Mouse (Mus musculus): Measurements from ENCODE around the gene Bcar3. TPM values are rescaled to one million over a fixed set of nuclear protein-coding genes. Genes with fewer than 3 reads are reported as not detected.

Bcar3 gene
- polyA plus RNA-seq, 1 experiment from 2014 or later: 9.1 TPM

DNA sequence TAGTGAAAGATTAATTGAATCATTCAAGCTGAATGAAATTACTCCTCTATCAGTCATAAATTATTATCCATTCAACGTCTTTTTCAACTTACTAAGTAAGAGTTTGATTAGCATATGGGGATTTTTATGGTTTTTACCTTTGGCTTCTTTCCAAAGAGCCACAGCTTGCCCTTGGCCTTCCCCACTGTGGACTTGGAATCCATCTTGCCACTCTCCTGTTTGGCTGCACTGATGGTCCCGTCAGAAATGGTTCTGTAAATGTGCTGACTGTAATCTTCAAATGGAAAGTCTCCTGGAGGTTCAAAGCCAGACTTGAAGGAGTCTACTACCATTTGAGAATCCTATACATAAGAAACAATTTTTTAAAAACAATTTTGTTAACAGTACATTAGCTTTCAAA is 263.8 kb downstream of the Bcar3 start:
- Histone ChIP-seq H3K27me3 (no peaks in the 10 kb centered on the region), H3K36me3 (peaks cover 29% of the 10 kb centered on the region), H3K4me3 (no peak overlapping the region), H3K4me2 (no peak overlapping the region), H3K9ac (no peak overlapping the region), H3K4me1 (replicated peaks) (no peaks in the 10 kb centered on the region), H3K27ac (replicated peaks) (no peak overlapping the region), H3K9me3 (no peaks in the 10 kb centered on the region)
- WGBS: 30% methylated on average over 2 of the region's 2 CpGs
- no peak for ATAC-seq (ENCODE audit: low read depth)

- WGBS: 50% methylated on average over 7 of the region's 7 CpGs
- no peaks in the 10 kb centered on the region for H3K9me3 ChIP-seq
Measured at GRCm38 (mm10) chr3:122565285-122565684, 271.3 kb downstream of the Bcar3 start.

DNA sequence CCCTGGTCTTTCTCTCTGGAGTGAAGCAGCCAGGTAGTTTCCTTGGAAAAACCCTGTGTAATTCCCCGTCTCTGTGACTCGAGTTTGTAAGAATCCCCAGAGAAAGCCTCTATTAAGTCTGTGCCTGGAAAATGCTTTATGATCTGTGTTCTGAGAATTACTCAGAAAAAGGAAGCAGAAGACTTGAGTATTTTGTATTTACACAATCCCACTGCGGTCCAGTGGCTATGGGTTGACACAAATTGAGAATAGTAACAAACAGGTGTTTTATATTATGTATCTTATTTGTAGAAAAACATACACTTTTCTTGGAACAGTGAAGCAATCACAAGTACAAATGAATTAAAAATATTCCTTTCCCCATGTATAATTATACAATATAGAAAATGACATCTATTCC is 272.2 kb downstream of the Bcar3 start:
- no peak for ATAC-seq (ENCODE audit: low read depth)
- no peak overlapping the region for H3K4me3 ChIP-seq
- peaks cover 26% of the 10 kb centered on the region for H3K36me3 ChIP-seq
- H3K27me3 ChIP-seq: no peaks in the 10 kb centered on the region
- H3K27ac ChIP-seq (replicated peaks): no peak overlapping the region
- WGBS: 77% methylated on average over 3 of the region's 3 CpGs
- no peak overlapping the region for H3K9ac ChIP-seq
- H3K4me2 ChIP-seq: no peak overlapping the region
- H3K9me3 ChIP-seq: no peaks in the 10 kb centered on the region
- no peaks in the 10 kb centered on the region for H3K4me1 ChIP-seq (replicated peaks)

More at GRCm38 (mm10) chr3:122565285-122565684, 271.3 kb downstream of the Bcar3 start:
- no peak overlapping the region for H3K4me2 ChIP-seq
- no peaks in the 10 kb centered on the region for H3K27me3 ChIP-seq
- H3K4me1 ChIP-seq (replicated peaks): no peaks in the 10 kb centered on the region
- H3K9ac ChIP-seq: no peak overlapping the region
- H3K36me3 ChIP-seq: peaks cover 30% of the 10 kb centered on the region
- H3K4me3 ChIP-seq: no peak overlapping the region
- no peak overlapping the region for H3K27ac ChIP-seq (replicated peaks)
- ATAC-seq (ENCODE audit: low read depth): no peak

DNA sequence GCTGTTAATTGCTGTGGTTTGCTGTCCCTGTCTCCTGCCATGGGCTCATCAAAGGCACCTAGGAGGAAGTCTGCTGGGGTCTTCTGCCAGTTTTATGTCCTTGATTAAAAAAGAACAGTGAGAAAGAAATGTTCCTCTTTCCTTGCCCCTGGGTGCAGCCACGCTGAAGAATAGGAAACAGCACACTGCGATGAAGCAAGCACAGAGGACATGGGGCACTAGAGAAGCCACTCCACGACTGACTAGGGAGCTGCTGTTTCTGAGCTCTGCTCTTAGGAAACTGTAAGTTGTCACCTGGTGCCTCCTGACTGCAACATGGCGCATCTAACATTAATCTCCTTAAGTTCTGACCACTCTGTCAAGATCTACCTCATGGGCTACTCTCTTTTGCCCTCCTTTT is 272.6 kb downstream of the Bcar3 start:
- no peak overlapping the region for H3K27ac ChIP-seq (replicated peaks)
- no peaks in the 10 kb centered on the region for H3K9me3 ChIP-seq
- H3K4me2 ChIP-seq: no peak overlapping the region
- H3K9ac ChIP-seq: no peak overlapping the region
- no peaks in the 10 kb centered on the region for H3K4me1 ChIP-seq (replicated peaks)
- H3K4me3 ChIP-seq: no peak overlapping the region
- peaks cover 24% of the 10 kb centered on the region for H3K36me3 ChIP-seq
- no peak for ATAC-seq (ENCODE audit: low read depth)
- 75% methylated on average over 4 of the region's 4 CpGs for WGBS
- no peaks in the 10 kb centered on the region for H3K27me3 ChIP-seq

DNA sequence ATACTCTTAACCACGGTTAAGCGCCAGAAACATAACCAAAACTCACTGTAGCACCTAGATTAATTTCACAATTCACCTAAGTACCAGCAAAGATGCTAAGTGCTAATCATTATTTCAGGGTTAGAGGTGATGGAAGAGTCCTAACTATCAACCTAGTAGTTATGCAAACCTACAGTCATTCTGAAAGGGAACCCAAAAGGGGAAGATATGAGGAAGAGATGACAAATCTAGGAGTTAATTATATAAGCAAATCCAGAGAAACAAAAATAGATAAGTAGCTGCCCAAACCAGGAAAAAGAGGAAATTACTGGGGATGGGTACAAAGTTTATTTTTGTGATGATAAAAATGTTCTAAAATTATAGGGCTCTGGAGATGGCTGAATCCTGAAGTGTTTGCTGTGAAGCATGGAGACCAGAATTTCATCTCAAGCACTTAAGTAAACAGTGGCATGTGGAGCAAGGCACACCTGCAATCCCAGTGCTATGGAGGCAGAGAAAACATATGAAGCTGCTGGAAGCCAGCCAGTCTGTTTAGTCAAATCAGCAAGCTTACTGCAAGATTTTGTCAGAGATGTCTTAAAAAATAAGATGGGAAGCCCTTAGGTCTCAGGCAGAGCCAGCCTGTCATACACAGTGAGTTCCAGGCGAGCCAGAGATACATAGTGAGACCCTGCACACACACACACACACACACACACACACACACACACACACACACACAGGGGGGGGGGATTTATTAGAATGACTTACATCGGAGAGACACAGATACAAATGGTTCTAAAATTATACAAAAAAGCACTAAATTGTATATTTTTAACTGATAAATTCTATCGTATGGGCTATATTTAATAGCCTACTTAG is 279.7 kb downstream of the Bcar3 start:
- Histone ChIP-seq H3K27ac (replicated peaks) (no peak overlapping the region), H3K36me3 (0 out of 2 replicates have a peak, but pooled peaks cover 4% of the 10 kb centered on the region), H3K27me3 (no peaks in the 10 kb centered on the region), H3K9me3 (no peaks in the 10 kb centered on the region), H3K4me3 (no peak overlapping the region), H3K4me1 (replicated peaks) (peaks cover 13% of the 10 kb centered on the region), H3K9ac (no peak overlapping the region), H3K4me2 (no peak overlapping the region)
- 86% methylated on average over 5 of the region's 5 CpGs for WGBS
- ATAC-seq (ENCODE audit: low read depth): no peak

DNA sequence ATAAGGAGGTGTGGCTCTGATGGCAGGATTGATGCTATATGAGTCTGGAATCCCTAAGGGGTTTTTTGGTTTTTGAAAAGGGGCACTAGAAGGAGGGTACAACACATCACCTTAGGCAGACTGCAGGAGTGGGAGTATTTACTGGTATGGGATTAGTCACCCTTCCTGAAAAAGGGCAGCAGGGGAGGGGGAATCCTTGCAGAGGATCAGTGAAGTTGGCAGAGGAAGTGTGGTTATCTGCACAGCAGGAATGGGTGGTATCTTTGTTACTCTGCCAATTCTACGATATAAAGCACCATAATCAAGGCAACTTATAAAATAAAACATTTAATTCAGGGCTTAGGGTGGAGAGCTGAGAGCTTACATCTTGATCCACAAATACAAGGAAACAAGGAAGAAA is 281.0 kb downstream of the Bcar3 start:
- 82% methylated on average over 1 of the region's 1 CpGs for WGBS

GRCm38 (mm10) chr3:122577360-122577759 is 283.4 kb downstream of the Bcar3 start:
- no peak overlapping the region for H3K4me2 ChIP-seq
- no peak overlapping the region for H3K4me3 ChIP-seq
- H3K9me3 ChIP-seq: no peaks in the 10 kb centered on the region
- no peak for ATAC-seq (ENCODE audit: low read depth)
- H3K36me3 ChIP-seq: 0 out of 2 replicates have a peak, but pooled peaks cover 4% of the 10 kb centered on the region
- H3K27me3 ChIP-seq: no peaks in the 10 kb centered on the region
- H3K9ac ChIP-seq: no peak overlapping the region
- H3K4me1 ChIP-seq (replicated peaks): peaks cover 13% of the 10 kb centered on the region
- H3K27ac ChIP-seq (replicated peaks): no peak overlapping the region

More for the DNA sequence above, 281.0 kb downstream of the Bcar3 start:
- Histone ChIP-seq H3K9me3 (no peaks in the 10 kb centered on the region), H3K4me1 (replicated peaks) (peaks cover 13% of the 10 kb centered on the region), H3K27ac (replicated peaks) (no peak overlapping the region), H3K9ac (no peak overlapping the region), H3K4me2 (no peak overlapping the region), H3K4me3 (no peak overlapping the region), H3K27me3 (no peaks in the 10 kb centered on the region), H3K36me3 (0 out of 2 replicates have a peak, but pooled peaks cover 4% of the 10 kb centered on the region)
- ATAC-seq (ENCODE audit: low read depth): no peak

MicroRNA genes within 50 kb of the gene (microRNA counts, 519-probe panel; counts per million panel counts)
- 2,109 counts per million, percentile 15 among the panel's probes with 10 or more counts for microRNA mmu-miR-760

Small RNA genes within 50 kb of the gene (microRNA-seq; reads per million reads assigned to microRNA genes)
- gene Mir760 (252 reads per million, percentile 66 among the genes with 10 or more reads in this experiment), gene Mir7657 (not detected)

Other genes starting within 250 kb of the Bcar3 start
- gene Abca4, start 249.7 kb upstream of the Bcar3 start, polyA plus RNA-seq (2015; fragmentation: Nextera tagmentation; extraction: Ambion mirVana): 1.2 and 1.3 TPM in 2 replicates
- gene Gclm, start 48.6 kb upstream of the Bcar3 start, polyA plus RNA-seq (2015; fragmentation: Nextera tagmentation; extraction: Ambion mirVana): 41.2 and 48.4 TPM in 2 replicates
- 56.6 and 61.0 TPM in 2 replicates for gene Dnttip2, start 19.7 kb upstream of the Bcar3 start, polyA plus RNA-seq (2015; fragmentation: Nextera tagmentation; extraction: Ambion mirVana)

Measured in neural tube, embryonic 13.5 days (tissue).